Mouse (Mus musculus): ENCODE measurements around the gene Evpl. TPM values are rescaled to one million over a fixed set of nuclear protein-coding genes. Genes with fewer than 3 reads are reported as not detected.

The Evpl gene
- total RNA-seq, 2 experiments from 2014 or later = 1.2 to 1.3 TPM

- no peak for DNase-seq (ENCODE audit: low spot score in 2 of 2)
- intact Hi-C loops (cut with DNase I) = no loop called here
Measured at GRCm38 (mm10) chr11:116259461-116259860, 21.6 kb upstream of the Evpl start.

GRCm38 (mm10) chr11:116255982-116256675 is 18.3 kb upstream of the Evpl start:
- intact Hi-C loops (cut with DNase I) = no loop called here
- peak in 1 of 2 experiments; percentile 24 for DNase-seq (ENCODE audit: low spot score in 2 of 2)

GRCm38 (mm10) chr11:116255090-116255981 is 17.5 kb upstream of the Evpl start:
- no peak for DNase-seq (ENCODE audit: low spot score in 2 of 2)
- intact Hi-C loops (cut with DNase I) = no loop called here

- intact Hi-C loops (cut with DNase I) = no loop called here
- no peak for DNase-seq (ENCODE audit: low spot score in 2 of 2)
Measured at GRCm38 (mm10) chr11:116254627-116255026, 16.8 kb upstream of the Evpl start.

- intact Hi-C loops (cut with DNase I) = no loop called here
- DNase-seq (ENCODE audit: low spot score in 2 of 2) = no peak
Measured at GRCm38 (mm10) chr11:116253076-116253600, 15.3 kb upstream of the Evpl start.

GRCm38 (mm10) chr11:116250898-116251297 is 13.0 kb upstream of the Evpl start:
- no peak for DNase-seq (ENCODE audit: low spot score in 2 of 2)
- intact Hi-C loops (cut with DNase I) = no loop called here

- intact Hi-C loops (cut with DNase I) = no loop called here
- no peak for DNase-seq (ENCODE audit: low spot score in 2 of 2)
Measured at GRCm38 (mm10) chr11:116247502-116248222, 9.8 kb upstream of the Evpl start.

- DNase-seq (ENCODE audit: low spot score in 2 of 2) = no peak
- intact Hi-C loops (cut with DNase I) = no loop called here
Measured at GRCm38 (mm10) chr11:116245616-116246015, 7.7 kb upstream of the Evpl start.

GRCm38 (mm10) chr11:116244580-116244979 is 6.7 kb upstream of the Evpl start:
- intact Hi-C loops (cut with DNase I) = no loop called here

GRCm38 (mm10) chr11:116241744-116242235 is 3.9 kb upstream of the Evpl start:
- intact Hi-C loops (cut with DNase I) = no loop called here
- no peak for DNase-seq (ENCODE audit: low spot score in 2 of 2)

More at GRCm38 (mm10) chr11:116244580-116244979, 6.7 kb upstream of the Evpl start:
- DNase-seq (ENCODE audit: low spot score in 2 of 2) = no peak

- DNase-seq (ENCODE audit: low spot score in 2 of 2) = no peak
- intact Hi-C loops (cut with DNase I) = no loop called here
Measured at GRCm38 (mm10) chr11:116239797-116240196, 1.9 kb upstream of the Evpl start.

- intact Hi-C loops (cut with DNase I) = no loop called here
- no peak for DNase-seq (ENCODE audit: low spot score in 2 of 2)
Measured at GRCm38 (mm10) chr11:116234901-116235300, 3.0 kb downstream of the Evpl start.

GRCm38 (mm10) chr11:116232427-116232826 is 5.5 kb downstream of the Evpl start:
- intact Hi-C loops (cut with DNase I) = no loop called here
- no peak for DNase-seq (ENCODE audit: low spot score in 2 of 2)

- no peak for DNase-seq (ENCODE audit: low spot score in 2 of 2)
- intact Hi-C loops (cut with DNase I) = loop anchor here (5.0 kb wide), 1 partner anchor 219 kb away; no protein-coding TSS in a partner anchor
Measured at GRCm38 (mm10) chr11:116228699-116229098, 9.2 kb downstream of the Evpl start.

GRCm38 (mm10) chr11:116226414-116226813 is 11.5 kb downstream of the Evpl start:
- intact Hi-C loops (cut with DNase I) = loop anchor here (1.0 to 5.0 kb wide), 3 partner anchors 68 to 238 kb away; no protein-coding TSS in a partner anchor
- DNase-seq (ENCODE audit: low spot score in 2 of 2) = peak; percentile 52 to 63

- DNase-seq (ENCODE audit: low spot score in 2 of 2) = no peak
- intact Hi-C loops (cut with DNase I) = no loop called here
Measured at GRCm38 (mm10) chr11:116222740-116223059, 15.2 kb downstream of the Evpl start.

GRCm38 (mm10) chr11:116221931-116222739 is 15.7 kb downstream of the Evpl start:
- intact Hi-C loops (cut with DNase I) = no loop called here
- no peak for DNase-seq (ENCODE audit: low spot score in 2 of 2)

GRCm38 (mm10) chr11:116219885-116220284 is 18.0 kb downstream of the Evpl start:
- intact Hi-C loops (cut with DNase I) = no loop called here
- no peak for DNase-seq (ENCODE audit: low spot score in 2 of 2)

Measured in left cerebral cortex, postnatal 36 days (tissue).